Mouse (Mus musculus) WW6 (cell line): ENCODE data around the gene Usp43.

Experiments
- DNase-seq: peaks from one replicate; pipeline ENCODE4 v3.0.0-alpha.2; 2013; ENCODE audit warnings: low read depth, low spot score

The Usp43 gene

GRCm38 (mm10) chr11:67921827-67922754, at the start of gene Usp43:
Gene Usp43 (minus strand): TSS chr11:67922153.
- peak; percentile 68 for DNase-seq

- DNase-seq = no peak
Observed at GRCm38 (mm10) chr11:67967831-67968230, 45.9 kb upstream of the Usp43 start.

- peak; percentile 77 for DNase-seq
Observed at GRCm38 (mm10) chr11:67965905-67966878, 44.2 kb upstream of the Usp43 start, which contains the start of gene Stx8. Gene Stx8 (plus strand): TSS chr11:67966193.

- DNase-seq = peak; percentile 84
Observed at GRCm38 (mm10) chr11:67965242-67965883, 43.4 kb upstream of the Usp43 start, which contains the start of gene Cfap52. Gene Cfap52 (minus strand): TSS chr11:67965651.

GRCm38 (mm10) chr11:67964110-67964509, 42.2 kb upstream of the Usp43 start:
- peak; percentile 68 for DNase-seq

- no peak for DNase-seq
Observed at GRCm38 (mm10) chr11:67954413-67954812, 32.5 kb upstream of the Usp43 start.

- DNase-seq = no peak
Observed at GRCm38 (mm10) chr11:67953604-67954003, 31.7 kb upstream of the Usp43 start.

- no peak for DNase-seq
Observed at GRCm38 (mm10) chr11:67949475-67949874, 27.5 kb upstream of the Usp43 start.

- no peak for DNase-seq
Observed at GRCm38 (mm10) chr11:67948229-67948628, 26.3 kb upstream of the Usp43 start.

- no peak for DNase-seq
Observed at GRCm38 (mm10) chr11:67932156-67932555, 10.2 kb upstream of the Usp43 start.

- DNase-seq = no peak
Observed at GRCm38 (mm10) chr11:67926348-67927055, 4.5 kb upstream of the Usp43 start.

GRCm38 (mm10) chr11:67925000-67925399, 3.0 kb upstream of the Usp43 start:
- no peak for DNase-seq

- no peak for DNase-seq
Observed at GRCm38 (mm10) chr11:67923720-67924119, 1.8 kb upstream of the Usp43 start.

GRCm38 (mm10) chr11:67922755-67923125, 787 bp upstream of the Usp43 start:
- peak; percentile 80 for DNase-seq

- peak; percentile 57 for DNase-seq
Observed at GRCm38 (mm10) chr11:67921091-67921826, 694 bp downstream of the Usp43 start.

- DNase-seq = no peak
Observed at GRCm38 (mm10) chr11:67920226-67920960, 1.6 kb downstream of the Usp43 start.

- no peak for DNase-seq
Observed at GRCm38 (mm10) chr11:67919593-67919992, 2.4 kb downstream of the Usp43 start.

GRCm38 (mm10) chr11:67917126-67917525, 4.8 kb downstream of the Usp43 start:
- DNase-seq = no peak

GRCm38 (mm10) chr11:67911074-67911473, 10.9 kb downstream of the Usp43 start:
- no peak for DNase-seq
